8 mouse cellular contexts compared by ENCODE assay signal in the genomic region with DNA sequence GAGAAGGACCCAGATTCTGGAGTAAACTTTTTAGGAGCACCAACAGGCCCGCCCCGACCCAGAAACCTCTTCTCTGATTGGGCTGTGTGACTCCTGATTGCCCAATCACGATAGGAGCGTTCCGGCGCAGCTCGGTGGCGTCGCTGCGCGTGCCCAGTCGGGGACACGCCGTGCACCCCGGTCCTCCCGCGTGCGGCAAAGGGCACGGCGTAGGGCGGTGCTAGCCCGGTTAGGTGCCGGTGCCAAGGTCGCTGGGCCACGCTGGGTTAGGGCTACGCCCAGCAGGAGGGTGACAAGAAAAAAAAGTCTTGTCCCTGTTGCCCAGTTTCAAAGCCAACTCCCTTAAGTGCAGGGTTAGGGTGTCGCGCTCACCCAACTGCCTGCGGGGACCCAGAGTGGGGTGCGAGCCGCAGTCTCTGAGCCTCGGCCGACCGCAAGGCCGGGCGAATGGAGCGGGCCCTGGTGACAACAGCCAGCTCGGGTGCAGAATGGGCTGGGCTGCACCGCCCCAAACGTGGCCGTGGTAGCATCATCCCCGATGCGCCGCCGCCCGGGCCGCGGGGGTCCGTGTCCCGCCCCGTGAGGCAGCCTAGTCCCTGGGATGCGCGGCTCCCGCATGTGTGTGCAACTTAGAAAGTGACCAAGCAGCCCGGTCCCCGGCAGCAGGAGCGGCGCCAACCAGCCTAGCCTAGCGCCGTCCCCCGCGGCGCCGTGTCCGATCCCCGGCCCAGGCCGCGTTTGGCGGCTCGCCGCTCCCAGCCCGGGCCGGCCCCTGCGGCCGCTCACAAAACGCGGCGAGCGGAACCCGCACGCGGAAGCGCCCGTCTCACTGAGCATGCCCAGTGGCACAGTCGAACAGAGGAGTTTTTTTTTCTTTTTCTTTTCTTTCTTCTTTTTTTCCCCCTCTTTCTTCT. TPM values are rescaled to one million over a fixed set of nuclear protein-coding genes. Genes with fewer than 3 reads are reported as not detected.
A peak's percentile ranks its signal among the peaks of the same experiment; 100 is the strongest.
DNase-seq lines count a peak whose midpoint lies in the region; ATAC-seq and TF ChIP-seq lines count a peak whose summit lies in the region.

Tdrd3 (plus strand) TSS at position 832 of the 914 bp plus-strand sequence.

- H3K27ac ChIP-seq in heart, embryonic 12.5 days (ENCODE audit: poor library complexity, severe bottlenecking), result peak within 1 kb of the TSS; percentile 98
- H3K27ac ChIP-seq in kidney, postnatal 0 days, result peak within 1 kb of the TSS; percentile 100
- H3K27ac ChIP-seq in liver, embryonic 11.5 days (ENCODE audit: low read depth, low read length), result peak within 1 kb of the TSS; percentile 98
- H3K27ac ChIP-seq in stomach, embryonic 14.5 days (ENCODE audit: low read length), result peak within 1 kb of the TSS; percentile 100

- no peaks in the 10 kb centered on the region for H3K36me3 ChIP-seq in heart, embryonic 12.5 days
- no peaks in the 10 kb centered on the region for H3K36me3 ChIP-seq in kidney, postnatal 0 days (ENCODE audit: insufficient read depth, low read length)
- H3K36me3 ChIP-seq in liver, embryonic 11.5 days (ENCODE audit: control insufficient read depth, insufficient read depth, low read length), result no peaks in the 10 kb centered on the region
- H3K36me3 ChIP-seq in stomach, embryonic 14.5 days (ENCODE audit: control insufficient read depth, insufficient read depth, low read length), result no peaks in the 10 kb centered on the region

- peak; percentile 87 for ATAC-seq in erythroid progenitor cell, adult 5-6 weeks (replicated peaks; ENCODE audit: low FRiP score, poor library complexity, severe bottlenecking)
- peak; percentile 95 for ATAC-seq in heart, embryonic 12.5 days (ENCODE audit: insufficient number of reproducible peaks, low FRiP score)
- peak; percentile 95 for ATAC-seq in kidney, postnatal 0 days (replicated peaks; ENCODE audit: low FRiP score, low read depth)
- ATAC-seq in liver, embryonic 11.5 days (replicated peaks; ENCODE audit: low FRiP score), result peak; percentile 94
- peak; percentile 96 for ATAC-seq in stomach, embryonic 14.5 days (ENCODE audit: insufficient number of reproducible peaks, insufficient read depth, low FRiP score, low read depth)

- peak within 1 kb of the TSS; percentile 80 for H3K4me2 ChIP-seq in heart, embryonic 12.5 days
- H3K4me2 ChIP-seq in kidney, postnatal 0 days (ENCODE audit: low read length), result peak within 1 kb of the TSS; percentile 93
- peak within 1 kb of the TSS; percentile 79 for H3K4me2 ChIP-seq in liver, embryonic 11.5 days
- peak within 1 kb of the TSS; percentile 60 for H3K4me2 ChIP-seq in stomach, embryonic 14.5 days (replicated peaks; ENCODE audit: low read depth, low read length)

- H3K4me1 ChIP-seq in heart, embryonic 12.5 days (replicated peaks), result peaks cover 9% of the 10 kb centered on the region
- H3K4me1 ChIP-seq in kidney, postnatal 0 days (replicated peaks; ENCODE audit: insufficient read depth, low read length), result no peaks in the 10 kb centered on the region
- H3K4me1 ChIP-seq in liver, embryonic 11.5 days (replicated peaks; ENCODE audit: control insufficient read depth, insufficient read depth, low read length), result peaks cover 5% of the 10 kb centered on the region
- H3K4me1 ChIP-seq in stomach, embryonic 14.5 days (ENCODE audit: control insufficient read depth, insufficient read depth, low read length), result peaks cover 9% of the 10 kb centered on the region

- DNase-seq in CD4-positive helper T cell, adult 2 months (ENCODE audit: low read depth, low spot score), result peak; percentile 96
- peak; percentile 84 for DNase-seq in brain, embryonic 18.5 days (ENCODE audit: low read depth, low spot score)
- peak; percentile 97 for DNase-seq in kidney, postnatal 0 days (ENCODE audit: low spot score)
- peak; percentile 90 for DNase-seq in liver, embryonic 11.5 days (ENCODE audit: low spot score)
- peak; percentile 94 for DNase-seq in naive thymus-derived CD4-positive, alpha-beta T cell, adult 2 months (ENCODE audit: low read depth)

- H3K27me3 ChIP-seq in heart, embryonic 12.5 days (replicated peaks), result no peaks in the 10 kb centered on the region
- H3K27me3 ChIP-seq in kidney, postnatal 0 days (ENCODE audit: insufficient read depth, low read length), result no peaks in the 10 kb centered on the region
- no peaks in the 10 kb centered on the region for H3K27me3 ChIP-seq in liver, embryonic 11.5 days (replicated peaks; ENCODE audit: control insufficient read depth, insufficient read depth, low read length)
- H3K27me3 ChIP-seq in stomach, embryonic 14.5 days (ENCODE audit: control insufficient read depth, insufficient read depth, low read length), result no peaks in the 10 kb centered on the region

- TF ChIP-seq CTCF in kidney, postnatal 0 days (IDR thresholded peaks at IDR 0.05; ENCODE audit: low read depth), result 0 out of 2 replicates have a peak, but pooled peaks have one; percentile 7

- WGBS in heart, embryonic 12.5 days, result under 1% methylated on average over 82 of the region's 85 CpGs
- WGBS in kidney, postnatal 0 days, result under 1% methylated on average over 84 of the region's 85 CpGs
- under 1% methylated on average over 85 of the region's 85 CpGs for WGBS in liver, embryonic 11.5 days
- under 1% methylated on average over 85 of the region's 85 CpGs for WGBS in stomach, embryonic 14.5 days

- peak within 1 kb of the TSS; percentile 96 for H3K9ac ChIP-seq in heart, embryonic 12.5 days
- peak within 1 kb of the TSS; percentile 97 for H3K9ac ChIP-seq in kidney, postnatal 0 days (ENCODE audit: low read depth, low read length)
- peak within 1 kb of the TSS; percentile 94 for H3K9ac ChIP-seq in liver, embryonic 11.5 days (ENCODE audit: low read depth, low read length)
- peak within 1 kb of the TSS; percentile 96 for H3K9ac ChIP-seq in stomach, embryonic 14.5 days (replicated peaks; ENCODE audit: low read depth, low read length)

- H3K9me3 ChIP-seq in heart, embryonic 12.5 days (replicated peaks), result no peaks in the 10 kb centered on the region
- no peaks in the 10 kb centered on the region for H3K9me3 ChIP-seq in kidney, postnatal 0 days (replicated peaks; ENCODE audit: low read length)
- H3K9me3 ChIP-seq in liver, embryonic 11.5 days (ENCODE audit: control insufficient read depth, low read length), result no peaks in the 10 kb centered on the region
- H3K9me3 ChIP-seq in stomach, embryonic 14.5 days (ENCODE audit: control insufficient read depth, low read depth, low read length), result no peaks in the 10 kb centered on the region

- peak within 1 kb of the TSS; percentile 75 for H3K4me3 ChIP-seq in heart, embryonic 12.5 days
- H3K4me3 ChIP-seq in kidney, postnatal 0 days (replicated peaks; ENCODE audit: low read depth, low read length), result peak within 1 kb of the TSS; percentile 89
- peak within 1 kb of the TSS; percentile 70 for H3K4me3 ChIP-seq in liver, embryonic 11.5 days (ENCODE audit: low read depth, low read length)
- H3K4me3 ChIP-seq in stomach, embryonic 14.5 days (ENCODE audit: low read depth, low read length), result peak within 1 kb of the TSS; percentile 75

RNA-seq across cellular contexts. Expression of gene Tdrd3, which starts in this region (rescaled TPM):
- total RNA-seq in erythroid progenitor cell, adult 5-6 weeks (2015; ENCODE audit: low replicate concordance), result 18.7 and 32.7 TPM in 2 replicates
- total RNA-seq in erythroid progenitor cell, adult 5-6 weeks (2017; ENCODE audit: low replicate concordance), result 31.3 and 38.6 TPM in 2 replicates
- polyA plus RNA-seq in heart, embryonic 12.5 days (2016; fragmentation: Nextera tagmentation; extraction: Ambion mirVana), result 22.9 and 23.3 TPM in 2 replicates
- polyA plus RNA-seq in kidney, postnatal 0 days (2015; fragmentation: Nextera tagmentation; extraction: Ambion mirVana), result 24.2 and 25.1 TPM in 2 replicates
- polyA plus RNA-seq in liver, embryonic 11.5 days (2014; fragmentation: Nextera tagmentation; extraction: Ambion mirVana), result 20.0 and 20.5 TPM in 2 replicates
- 31.9 and 36.5 TPM in 2 replicates for polyA plus RNA-seq in stomach, embryonic 14.5 days (2014; fragmentation: Nextera tagmentation; extraction: Ambion mirVana)

Comparison
In these comparisons a context has a peak if more than half of its experiments do, and no peak if none do; other contexts are left out.
1. Peak in every context shown above with its lines: DNase-seq, ATAC-seq, H3K4me3 ChIP-seq and H3K27ac ChIP-seq.